Mouse (Mus musculus) limb, embryonic 12.5 days (tissue): ENCODE measurements at regions not wholly inside any gene's neighbourhood (a gene's known extent, or its start where the extent isn't known, plus 50 kb on each side); places are given as distances from the start of the nearest gene placed in this dataset.

Experiments used
- ATAC-seq: fragments of 200-750 bp; cut with Nextera tagmentation; 2 replicates; pipeline ENCODE4 v1.8.0; 2017; ENCODE audit warnings: low read depth, moderate TSS enrichment; ENCODE audit not compliant: insufficient number of reproducible peaks, insufficient read depth, low FRiP score, low TSS enrichment
- H3K27ac ChIP-seq: fragments of 300-500 bp; sonication (generic); 2 replicates; pipeline ENCODE4 v1.5.1; 2016; ENCODE audit warnings: mild to moderate bottlenecking, moderate library complexity
- H3K27me3 ChIP-seq: fragments of 300-500 bp; sonication (generic); 2 replicates; pipeline ENCODE4 v1.6.1; 2016; ENCODE audit warnings: mild to moderate bottlenecking, moderate library complexity
- H3K36me3 ChIP-seq: fragments of 300-500 bp; sonication (generic); 2 replicates; pipeline ENCODE4 v1.6.1; 2016; ENCODE audit warnings: mild to moderate bottlenecking, moderate library complexity
- H3K4me1 ChIP-seq: fragments of 300-500 bp; sonication (generic); replicated peaks from 2 replicates; pipeline ENCODE4 v1.6.1; 2016
- H3K4me2 ChIP-seq: fragments of 300-500 bp; sonication (generic); 2 replicates; pipeline ENCODE4 v1.6.1; 2016; ENCODE audit warnings: mild to moderate bottlenecking, moderate library complexity
- H3K4me3 ChIP-seq: fragments of 300-500 bp; sonication (generic); replicated peaks from 2 replicates; pipeline ENCODE4 v1.5.1; 2016; ENCODE audit warnings: mild to moderate bottlenecking
- H3K9ac ChIP-seq: fragments of 300-500 bp; sonication (generic); replicated peaks from 2 replicates; pipeline ENCODE4 v1.6.1; 2016; ENCODE audit warnings: mild to moderate bottlenecking, moderate library complexity
- H3K9me3 ChIP-seq: fragments of 300-500 bp; sonication (generic); 2 replicates; pipeline ENCODE4 v1.6.1; 2016; ENCODE audit warnings: mild to moderate bottlenecking, moderate library complexity
- WGBS: fragments of 180-500 bp; shearing (Covaris S2); methylation state at CpG from one replicate; pipeline ENCODE4 v1.1.7; 2016; 5-methylcytosine and 5-hydroxymethylcytosine counted together

GRCm38 (mm10) chr8:28593238-28593637 is 1145.8 kb downstream of the Poteg start:
- no peak for ATAC-seq
- Histone ChIP-seq H3K27me3 (no peaks in the 10 kb centered on the region; the same call in 1 of the 2 replicates), H3K36me3 (no peaks in the 10 kb centered on the region), H3K9ac (no peak overlapping the region), H3K4me3 (no peak overlapping the region), H3K27ac (no peak overlapping the region), H3K4me2 (no peak overlapping the region), H3K4me1 (0 out of 2 replicates have a peak, but pooled peaks cover 3% of the 10 kb centered on the region), H3K9me3 (no peaks in the 10 kb centered on the region)
- 91% methylated on average over 3 of the region's 3 CpGs for WGBS

- Histone ChIP-seq H3K27ac (no peak overlapping the region), H3K9me3 (no peaks in the 10 kb centered on the region), H3K4me3 (no peak overlapping the region), H3K36me3 (no peaks in the 10 kb centered on the region), H3K4me2 (no peak overlapping the region), H3K9ac (no peak overlapping the region), H3K27me3 (no peaks in the 10 kb centered on the region; the same call in 1 of the 2 replicates), H3K4me1 (0 out of 2 replicates have a peak, but pooled peaks cover 3% of the 10 kb centered on the region)
- no peak for ATAC-seq
- 49% methylated on average over 12 of the region's 12 CpGs for WGBS
These were observed 1146.7 kb downstream of the Poteg start for GRCm38 (mm10) chr8:28594191-28594590.

- Histone ChIP-seq H3K9ac (no peak overlapping the region), H3K4me1 (0 out of 2 replicates have a peak, but pooled peaks cover 3% of the 10 kb centered on the region), H3K27me3 (no peaks in the 10 kb centered on the region; the same call in 1 of the 2 replicates), H3K4me2 (no peak overlapping the region), H3K27ac (no peak overlapping the region), H3K9me3 (no peaks in the 10 kb centered on the region), H3K4me3 (no peak overlapping the region), H3K36me3 (no peaks in the 10 kb centered on the region)
- WGBS = 23% methylated on average over 8 of the region's 8 CpGs
- no peak for ATAC-seq
These were observed 1147.1 kb downstream of the Poteg start for GRCm38 (mm10) chr8:28594606-28595005.

- Histone ChIP-seq H3K27me3 (no peaks in the 10 kb centered on the region; the same call in 1 of the 2 replicates), H3K27ac (no peak overlapping the region), H3K9me3 (no peaks in the 10 kb centered on the region), H3K4me2 (no peak overlapping the region), H3K4me3 (no peak overlapping the region), H3K9ac (no peak overlapping the region), H3K36me3 (no peaks in the 10 kb centered on the region), H3K4me1 (0 out of 2 replicates have a peak, but pooled peaks cover 3% of the 10 kb centered on the region)
- ATAC-seq = no peak
- 86% methylated on average over 5 of the region's 5 CpGs for WGBS
These were observed 1148.4 kb downstream of the Poteg start for GRCm38 (mm10) chr8:28595880-28596279.
